Mouse (Mus musculus) urinary bladder, postnatal 14 days (tissue): ENCODE results near the gene Smad1.
A peak's percentile ranks its signal among the peaks of the same experiment; 100 is the strongest.

Experiments used
- DNase-seq: peaks from one replicate; pipeline ENCODE4 v3.0.0; 2021; ENCODE audit warnings: low spot score

The Smad1 gene

DNA sequence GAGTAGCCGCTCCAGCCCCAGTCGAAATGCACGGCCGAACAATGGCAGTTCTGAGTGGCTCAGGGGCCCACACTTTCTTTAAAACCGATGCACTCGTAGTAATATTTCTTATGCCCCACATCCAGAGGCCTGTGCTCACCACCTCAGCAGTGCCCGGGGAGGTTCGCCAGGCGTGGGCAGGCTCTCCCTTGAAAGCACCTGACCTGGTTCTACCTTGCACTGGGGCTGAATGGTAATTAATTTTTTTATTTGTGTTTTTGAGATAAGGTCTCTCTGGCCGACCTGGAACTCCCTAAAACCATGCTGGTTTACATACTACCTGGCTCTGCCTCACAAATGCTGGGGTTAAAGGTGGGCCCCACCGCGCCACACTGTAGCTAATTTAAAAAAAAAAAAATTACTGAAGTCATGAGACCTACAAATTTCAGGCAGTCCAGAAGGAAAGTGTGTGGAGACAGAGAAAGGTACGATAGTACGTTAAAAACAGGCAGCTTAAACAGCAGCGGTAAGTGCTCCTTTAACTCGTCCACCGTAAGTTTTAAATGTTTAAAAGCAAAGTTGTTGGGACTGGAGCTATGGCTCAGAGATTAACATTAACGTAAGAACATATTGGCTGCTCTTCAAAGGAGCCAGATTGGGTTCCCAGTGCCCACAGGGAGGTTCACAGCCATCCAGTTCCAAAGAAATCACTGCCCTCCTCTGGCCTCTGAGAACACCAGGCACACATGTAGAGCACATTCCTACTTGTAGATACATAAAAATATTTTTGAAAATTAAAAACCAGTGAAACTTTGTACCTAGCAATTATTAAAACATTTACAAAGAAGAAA is 103.8 kb downstream of the Smad1 start:
- DNase-seq: no peak

DNA sequence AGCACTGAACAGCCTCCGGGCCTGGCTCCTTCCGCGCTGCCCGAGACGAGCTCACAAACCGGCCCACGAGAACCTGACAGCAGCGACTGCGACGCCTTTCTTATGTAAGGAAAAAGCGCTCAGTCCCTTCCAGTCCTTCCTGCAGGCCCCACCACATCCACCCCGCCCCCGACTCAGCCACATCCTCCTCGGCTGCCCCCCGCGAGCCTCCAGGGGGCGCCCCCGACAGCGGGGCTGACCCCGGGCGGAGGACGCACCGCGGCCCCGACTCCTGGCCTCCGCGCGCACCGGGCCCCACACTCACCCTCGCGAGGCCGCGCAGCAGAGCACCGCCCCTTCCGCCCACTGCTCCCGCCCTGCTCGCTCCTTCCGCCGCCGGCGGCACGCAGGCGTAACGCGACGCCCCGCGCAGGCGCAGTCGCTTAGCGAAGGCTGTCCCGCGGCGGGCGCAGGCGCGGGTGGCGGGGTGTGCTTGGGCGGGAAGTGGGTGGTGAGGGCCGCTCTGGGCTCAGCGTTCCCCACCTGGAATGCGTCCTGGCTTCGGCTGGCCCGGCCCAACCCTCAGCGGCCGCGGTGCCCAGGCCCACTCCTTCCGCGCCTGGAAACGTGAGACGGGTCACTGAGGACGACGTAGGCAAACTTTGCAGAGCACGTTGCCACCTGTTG is 104.6 kb downstream of the Smad1 start, which contains the start of gene Mmaa:
Gene Mmaa (minus strand): TSS at position 328 of the 666 bp plus-strand sequence.
- DNase-seq: peak; percentile 98

DNA sequence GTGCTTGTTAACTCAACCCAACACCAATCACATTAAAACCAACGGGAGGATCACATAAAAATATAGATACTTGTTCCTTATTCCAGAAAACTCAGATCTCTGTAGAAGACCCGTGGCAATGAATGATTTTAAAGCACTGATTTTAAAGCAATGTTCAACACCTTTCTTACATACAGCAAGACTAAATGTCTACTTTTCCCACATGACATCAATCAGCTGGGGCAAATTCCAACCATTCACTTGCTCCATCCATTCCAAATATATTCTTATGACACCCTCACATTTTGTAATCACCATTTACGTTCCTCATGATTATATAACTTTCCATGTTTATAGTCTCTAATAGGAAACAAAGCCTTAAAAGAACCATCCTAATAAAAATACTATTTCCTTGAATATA is 105.5 kb downstream of the Smad1 start:
- DNase-seq: no peak

DNA sequence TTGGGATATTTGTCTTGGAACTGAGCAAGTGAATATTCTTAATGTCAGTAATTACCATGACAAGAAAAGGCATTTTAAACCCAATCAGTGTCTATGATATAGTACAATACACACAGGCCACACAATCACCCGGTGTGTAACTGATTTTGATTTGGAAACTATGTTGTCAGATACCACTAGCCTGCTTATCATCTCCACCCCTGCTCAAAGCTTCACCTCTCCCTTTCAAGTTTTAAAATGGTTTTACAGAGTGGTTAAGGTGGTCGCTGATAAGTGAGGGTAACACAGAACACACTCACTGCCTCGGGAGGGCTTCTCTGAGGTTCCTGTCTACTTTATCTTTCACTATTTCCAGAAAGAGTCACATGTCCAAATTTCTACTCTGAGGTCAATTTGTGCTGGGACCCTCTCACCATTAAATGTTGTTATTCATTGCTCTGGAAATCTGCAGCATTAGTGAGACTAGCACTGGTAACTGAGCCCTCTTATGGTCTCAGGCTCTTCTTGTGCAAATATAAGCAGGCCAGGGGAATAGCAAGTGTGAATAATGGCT is 106.5 kb downstream of the Smad1 start:
- no peak for DNase-seq

DNA sequence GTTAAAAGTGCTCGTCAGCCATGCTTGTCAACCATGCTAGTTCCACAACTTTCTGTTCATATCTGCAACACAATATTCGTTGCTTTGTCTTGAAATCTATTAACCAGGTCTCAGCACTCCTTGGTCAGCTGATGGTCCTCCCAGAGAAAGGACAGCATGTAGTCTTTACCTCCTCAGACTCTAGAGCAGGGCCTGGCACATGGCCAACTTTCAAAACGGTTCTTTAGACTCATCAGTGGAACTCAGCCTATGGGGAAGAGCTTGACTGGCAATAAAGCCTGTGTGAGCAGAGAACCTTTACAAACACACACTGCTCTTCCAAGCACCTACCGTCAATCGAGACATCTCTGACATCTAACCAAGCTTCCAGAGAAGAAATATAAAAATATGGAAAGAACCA is 109.7 kb downstream of the Smad1 start:
- DNase-seq: peak; percentile 28

DNA sequence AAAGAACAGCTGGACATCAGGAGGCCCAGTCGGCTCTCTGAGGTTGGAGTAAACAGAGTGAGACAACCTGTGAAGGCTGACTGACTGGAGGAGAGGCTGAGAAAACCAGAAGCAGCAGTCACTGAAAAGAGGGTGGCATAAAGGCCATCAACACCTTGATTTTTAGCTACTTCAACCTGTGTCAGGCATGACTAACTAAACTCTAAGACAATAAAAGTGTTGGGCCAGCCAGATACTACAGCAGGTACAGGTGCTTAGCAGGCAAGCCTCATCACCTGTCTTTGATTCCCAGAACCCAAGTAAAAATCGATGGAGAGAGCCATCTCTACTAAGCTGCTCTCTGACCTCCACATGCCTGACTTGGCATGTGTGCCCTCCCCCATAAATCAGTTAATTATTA is 110.6 kb downstream of the Smad1 start:
- no peak for DNase-seq
